Mouse (Mus musculus): ENCODE measurements around the gene Iqsec3.

The Iqsec3 gene

GRCm38 (mm10) chr6:121454549-121455494 is 18.7 kb downstream of the Iqsec3 start:
- DNase-seq (ENCODE audit: low spot score): no peak

GRCm38 (mm10) chr6:121453776-121454175 is 19.7 kb downstream of the Iqsec3 start:
- no peak for DNase-seq (ENCODE audit: low spot score)

GRCm38 (mm10) chr6:121451703-121452102 is 21.8 kb downstream of the Iqsec3 start:
- no peak for DNase-seq (ENCODE audit: low spot score)

GRCm38 (mm10) chr6:121440696-121441220 is 32.7 kb downstream of the Iqsec3 start:
- no peak for DNase-seq (ENCODE audit: low spot score)

- no peak for DNase-seq (ENCODE audit: low spot score)
These were observed 48.6 kb downstream of the Iqsec3 start for GRCm38 (mm10) chr6:121424830-121425229.

GRCm38 (mm10) chr6:121424403-121424802 is 49.1 kb downstream of the Iqsec3 start:
- no peak for DNase-seq (ENCODE audit: low spot score)

- no peak for DNase-seq (ENCODE audit: low spot score)
These were observed 60.8 kb downstream of the Iqsec3 start for GRCm38 (mm10) chr6:121412558-121413297.

- no peak for DNase-seq (ENCODE audit: low spot score)
These were observed 65.9 kb downstream of the Iqsec3 start for GRCm38 (mm10) chr6:121407571-121408011.

GRCm38 (mm10) chr6:121405311-121405710 is 68.2 kb downstream of the Iqsec3 start:
- no peak for DNase-seq (ENCODE audit: low spot score)

- no peak for DNase-seq (ENCODE audit: low spot score)
These were observed 70.7 kb downstream of the Iqsec3 start for GRCm38 (mm10) chr6:121402661-121403244.

- DNase-seq (ENCODE audit: low spot score): no peak
These were observed 71.4 kb downstream of the Iqsec3 start for GRCm38 (mm10) chr6:121401826-121402660.

GRCm38 (mm10) chr6:121401140-121401539 is 72.3 kb downstream of the Iqsec3 start:
- DNase-seq (ENCODE audit: low spot score): no peak

- no peak for DNase-seq (ENCODE audit: low spot score)
These were observed 80.7 kb downstream of the Iqsec3 start for GRCm38 (mm10) chr6:121392610-121393252.

- DNase-seq (ENCODE audit: low spot score): no peak
These were observed 88.1 kb downstream of the Iqsec3 start for GRCm38 (mm10) chr6:121385397-121385796.

- DNase-seq (ENCODE audit: low spot score): no peak
These were observed 91.4 kb downstream of the Iqsec3 start for GRCm38 (mm10) chr6:121382071-121382470.

- DNase-seq (ENCODE audit: low spot score): no peak
These were observed 92.9 kb downstream of the Iqsec3 start for GRCm38 (mm10) chr6:121380576-121380975.

- DNase-seq (ENCODE audit: low spot score): no peak
These were observed 95.2 kb downstream of the Iqsec3 start for GRCm38 (mm10) chr6:121378256-121378655.

GRCm38 (mm10) chr6:121376159-121376558 is 97.3 kb downstream of the Iqsec3 start:
- DNase-seq (ENCODE audit: low spot score): no peak

- no peak for DNase-seq (ENCODE audit: low spot score)
These were observed 102.1 kb downstream of the Iqsec3 start for GRCm38 (mm10) chr6:121371197-121371980.

- DNase-seq (ENCODE audit: low spot score): no peak
These were observed 106.4 kb downstream of the Iqsec3 start for GRCm38 (mm10) chr6:121367099-121367498.

Measured in layer of hippocampus, adult 9-10 months (tissue).